Mouse (Mus musculus) Muller cell, postnatal 12 days (primary cell): ENCODE results near the gene Slc25a26.
A peak's percentile ranks its signal among the peaks of the same experiment; 100 is the strongest.

Experiments used
- DNase-seq: peaks from one replicate; pipeline ENCODE4 v3.0.0-alpha.2; 2015; ENCODE audit errors: inconsistent ontology term

Slc25a26 gene

DNA sequence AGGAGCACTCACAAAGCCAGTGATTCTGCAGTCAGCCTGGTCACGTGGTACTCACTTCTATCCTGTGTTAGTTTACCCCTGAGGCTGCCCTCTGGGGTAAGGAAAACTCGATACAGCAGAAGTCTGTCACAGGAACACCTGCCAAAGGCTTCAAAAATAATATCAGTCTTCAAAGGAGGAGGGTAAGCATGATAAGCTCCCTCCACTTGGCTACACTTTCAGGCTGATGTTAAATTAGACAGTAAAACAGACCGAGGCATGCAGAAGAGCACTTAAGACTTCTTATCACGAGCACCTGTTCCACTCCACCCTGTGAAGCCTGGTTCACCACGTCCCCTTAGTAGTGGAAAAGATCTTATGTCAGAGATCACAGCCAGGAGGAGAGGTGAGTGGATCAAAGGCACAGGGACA is 136.9 kb downstream of the Slc25a26 start:
- no peak for DNase-seq

DNA sequence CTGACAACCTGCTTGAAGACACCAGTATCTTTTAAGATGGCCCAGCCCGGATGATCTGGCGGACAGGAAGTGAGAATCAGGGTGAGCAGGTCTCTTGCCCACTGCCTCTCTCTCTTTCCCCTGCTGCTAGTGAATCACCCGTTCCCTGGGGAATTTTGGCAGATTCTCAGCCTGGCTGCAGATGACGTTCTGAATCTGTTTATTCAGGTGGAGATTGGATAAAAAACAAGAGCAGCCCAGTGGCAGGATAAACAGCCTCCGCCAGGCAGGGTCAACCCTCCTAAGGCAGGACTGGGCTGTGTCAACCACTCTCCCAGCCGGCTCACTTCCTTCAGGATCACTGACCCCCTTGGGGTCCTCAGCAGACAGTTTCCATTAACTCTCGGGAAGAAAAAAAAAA is 140.2 kb downstream of the Slc25a26 start:
- DNase-seq, result peak; percentile 94

DNA sequence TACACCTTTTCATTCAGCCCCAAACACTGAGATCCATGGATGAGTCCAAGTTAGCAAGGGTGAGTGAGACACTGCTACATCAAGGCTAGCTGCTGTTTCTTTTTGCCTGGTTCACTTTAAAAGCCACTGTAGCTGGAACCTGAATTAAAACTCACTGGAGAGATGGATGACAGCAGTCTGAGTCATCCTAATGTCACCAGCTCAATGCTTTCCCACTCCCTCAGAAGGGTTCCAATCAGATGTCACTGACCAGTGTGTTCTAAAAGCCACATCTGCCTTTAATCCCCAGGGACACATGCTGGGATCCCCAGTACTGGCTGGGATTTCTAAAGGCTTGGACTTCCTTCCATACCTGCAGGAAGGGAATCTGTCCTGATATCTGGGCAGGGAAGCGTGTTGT is 141.9 kb downstream of the Slc25a26 start:
- DNase-seq, result no peak

DNA sequence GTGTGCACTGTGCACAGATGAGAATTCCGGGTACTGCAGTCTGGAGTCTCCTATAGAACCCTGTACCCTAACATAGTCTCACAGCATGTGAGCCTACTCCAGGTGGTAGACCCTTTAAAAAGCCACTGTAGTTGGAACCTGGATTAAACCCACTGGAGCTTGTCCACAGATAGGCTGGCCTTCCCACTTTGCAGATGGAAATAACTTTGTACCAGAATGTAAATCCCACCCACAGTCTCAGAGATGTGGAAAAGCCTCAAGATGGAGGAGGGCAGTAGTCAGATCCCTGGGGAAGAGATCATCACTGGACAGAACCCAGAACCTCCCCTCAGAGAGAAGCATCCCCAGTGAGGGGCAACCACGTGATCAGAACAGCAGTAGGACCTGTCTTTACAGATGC is 143.9 kb downstream of the Slc25a26 start:
- DNase-seq, result no peak

DNA sequence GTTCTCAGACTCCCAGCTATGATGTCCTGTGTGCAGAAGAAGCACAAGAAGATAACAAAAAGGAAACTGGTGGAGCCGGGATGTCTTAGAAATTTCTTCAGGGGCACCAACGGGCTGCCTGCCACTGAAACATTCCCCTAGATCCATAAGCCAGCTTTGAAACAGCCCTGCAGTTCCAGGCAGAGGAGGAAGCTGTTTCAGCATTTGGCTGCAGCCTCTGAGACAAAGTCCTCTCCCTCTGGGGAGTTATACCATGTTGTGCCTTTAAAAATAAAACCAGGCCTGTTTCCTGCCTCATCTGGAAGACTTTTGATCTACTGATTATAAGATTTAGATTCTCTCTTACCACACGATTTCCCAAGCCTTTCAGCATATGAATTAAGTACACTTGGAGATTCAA is 144.5 kb downstream of the Slc25a26 start:
- no peak for DNase-seq

DNA sequence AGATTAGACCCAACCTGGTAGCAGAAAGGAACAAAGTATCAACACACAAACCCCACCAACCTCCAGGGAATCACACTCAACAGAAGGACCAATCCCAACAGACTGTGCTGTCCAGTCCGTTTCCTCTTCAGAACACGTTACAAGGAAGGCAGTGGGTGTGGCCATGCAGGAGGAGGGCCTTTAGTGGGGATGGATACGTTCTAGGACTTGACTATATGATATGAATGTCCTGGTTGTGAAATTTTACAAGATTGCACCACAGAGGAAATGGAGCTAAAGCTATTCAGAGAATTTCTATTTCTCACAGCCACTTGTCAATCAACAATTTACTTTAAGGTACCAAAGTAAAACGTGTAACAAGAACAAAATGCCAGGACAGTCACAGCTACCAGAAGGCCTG is 145.6 kb downstream of the Slc25a26 start:
- DNase-seq, result no peak

DNA sequence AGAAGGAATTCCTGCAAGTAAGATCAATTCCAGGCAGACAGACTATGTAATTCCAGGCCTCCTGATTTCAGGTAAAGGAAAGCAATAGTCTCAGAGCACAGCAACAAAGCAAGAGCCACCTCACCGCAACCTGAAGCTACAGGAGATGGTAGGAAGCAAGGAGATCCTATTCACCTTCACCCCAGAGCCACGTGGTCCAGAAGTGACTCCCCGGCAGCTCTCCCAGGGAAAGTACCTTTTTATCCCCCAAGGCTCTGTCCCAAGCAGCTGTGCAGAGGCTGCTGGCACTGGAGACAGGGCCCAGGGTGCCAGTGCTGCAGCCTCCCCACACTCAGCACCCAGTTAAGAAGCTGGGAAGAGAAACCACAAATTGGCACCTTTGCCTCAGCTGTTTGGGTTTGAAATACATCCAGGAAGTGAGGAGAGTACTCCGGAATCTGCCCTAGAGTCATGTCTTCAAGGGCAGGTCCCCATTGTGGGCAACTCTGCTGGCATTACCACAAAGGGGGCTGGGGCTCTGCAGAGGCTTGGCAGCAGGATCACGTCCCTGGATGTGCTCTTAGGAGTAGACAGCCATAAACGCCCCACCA is 146.2 kb downstream of the Slc25a26 start:
- DNase-seq, result peak; percentile 69

DNA sequence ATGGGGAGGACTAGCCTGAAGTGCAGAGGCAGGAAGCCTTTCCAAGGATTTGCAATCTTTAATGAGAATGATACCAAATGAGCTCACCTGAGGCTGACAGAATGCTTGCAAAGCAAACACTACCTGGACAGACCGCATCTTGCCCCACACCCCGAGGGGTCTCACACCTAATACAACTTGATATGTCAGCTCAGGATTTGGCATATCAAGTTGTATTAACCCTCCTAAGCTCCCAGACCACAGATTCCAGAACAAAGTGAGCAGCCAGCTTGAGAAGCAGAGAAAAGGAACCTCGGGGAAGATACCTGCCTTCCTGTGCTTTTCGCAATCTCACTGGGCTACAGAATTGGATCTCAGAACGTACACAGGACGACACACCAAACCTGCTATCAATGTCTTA is 146.8 kb downstream of the Slc25a26 start:
- no peak for DNase-seq

DNA sequence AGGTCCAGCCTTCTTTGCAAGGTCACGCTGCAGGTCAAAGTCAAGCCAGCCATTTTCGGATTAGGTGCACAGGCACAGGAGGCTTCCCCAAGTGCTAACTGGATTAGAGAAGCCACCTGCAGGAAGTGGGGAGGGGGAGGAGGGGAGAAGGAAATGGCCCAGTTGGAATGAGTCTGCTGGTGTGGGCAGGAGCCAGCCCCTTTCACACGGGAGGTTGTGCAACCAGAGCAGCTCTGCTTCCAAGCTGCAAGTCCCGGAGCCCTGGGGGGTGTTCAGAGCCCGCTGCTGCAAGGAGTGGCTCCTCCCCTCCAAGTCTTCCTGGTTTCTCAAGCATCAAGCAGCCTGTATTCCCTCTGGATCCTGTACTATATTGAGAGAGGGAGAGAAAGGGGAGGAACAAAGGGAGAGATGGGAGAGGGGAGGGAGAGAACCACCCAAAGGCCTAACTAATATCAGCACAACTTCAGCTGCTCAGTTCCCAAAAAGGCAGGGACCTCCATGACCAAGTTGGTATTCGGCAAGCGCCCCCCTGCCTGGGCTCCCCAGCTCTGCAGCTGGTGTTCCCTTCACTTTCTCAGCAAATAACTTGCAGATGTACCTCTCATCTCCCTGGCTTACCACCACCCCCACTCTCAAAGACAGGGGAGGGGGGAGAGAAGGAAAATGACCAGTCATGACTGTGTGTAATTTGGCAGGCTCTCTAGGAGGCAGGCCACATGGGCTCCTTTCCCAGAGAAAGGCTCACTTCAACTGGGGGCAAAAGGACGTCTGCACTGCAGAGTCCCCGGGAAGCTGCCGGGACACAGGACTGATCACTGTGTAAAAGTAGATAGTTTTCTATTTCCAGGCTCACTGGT is 147.7 kb downstream of the Slc25a26 start:
- peak; percentile 84 for DNase-seq

DNA sequence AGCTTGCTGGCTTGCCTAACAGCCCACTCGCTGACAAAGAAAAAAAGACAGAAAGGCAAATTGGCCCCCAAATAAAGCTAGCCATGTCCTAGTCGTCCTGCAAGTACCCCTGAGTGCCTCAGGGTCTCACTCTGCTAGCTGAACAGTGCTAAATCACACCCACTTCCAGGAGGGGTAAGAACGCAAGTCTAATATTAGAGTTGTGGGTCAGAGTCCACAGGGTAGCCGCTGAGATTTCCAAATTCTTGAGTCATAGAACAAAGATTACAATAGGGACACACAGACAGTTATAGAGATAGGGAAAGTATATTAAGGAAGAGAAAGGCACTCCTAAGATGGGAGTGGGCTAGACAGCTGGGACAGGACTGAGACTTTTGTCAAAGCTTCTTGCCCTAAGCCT is 148.4 kb downstream of the Slc25a26 start:
- DNase-seq, result peak; percentile 27

DNA sequence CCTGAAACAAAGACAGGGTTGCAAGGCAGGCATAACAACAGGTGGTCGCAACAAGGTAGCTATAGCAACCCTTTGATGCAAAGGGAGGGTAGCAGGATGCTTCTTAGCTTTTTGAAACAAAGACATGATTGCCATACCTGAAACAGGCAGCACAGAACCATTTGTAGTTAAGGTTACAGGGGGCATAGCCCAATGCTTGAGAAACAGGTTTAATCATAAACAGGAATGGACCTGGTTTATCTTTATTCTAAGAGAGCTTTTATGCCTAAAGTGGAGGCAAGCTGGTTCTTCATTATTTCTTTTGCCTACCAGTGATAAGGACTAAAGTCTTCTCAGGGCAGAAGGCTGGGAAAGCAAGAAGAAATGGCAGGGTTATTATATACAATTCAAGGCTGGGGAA is 149.5 kb downstream of the Slc25a26 start:
- DNase-seq, result no peak

DNA sequence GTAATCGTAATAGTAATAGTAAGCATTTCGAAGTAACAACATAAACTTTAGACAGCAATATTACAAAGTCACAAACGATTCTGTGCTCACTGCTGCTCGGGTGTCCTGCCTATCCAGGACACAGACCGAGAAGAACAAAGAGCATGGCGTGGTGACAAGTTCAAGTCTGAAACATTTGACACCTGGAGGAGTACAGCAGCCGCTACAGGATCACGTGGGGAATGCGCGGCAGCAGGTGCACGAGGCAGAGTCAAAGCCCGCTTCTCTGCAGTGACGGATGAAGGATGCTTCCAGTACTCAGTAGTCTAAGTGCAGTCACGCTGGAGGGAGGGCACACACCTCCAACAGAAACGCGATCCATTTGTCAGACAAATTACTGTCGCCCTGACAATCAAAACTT is 151.4 kb downstream of the Slc25a26 start:
- no peak for DNase-seq

DNA sequence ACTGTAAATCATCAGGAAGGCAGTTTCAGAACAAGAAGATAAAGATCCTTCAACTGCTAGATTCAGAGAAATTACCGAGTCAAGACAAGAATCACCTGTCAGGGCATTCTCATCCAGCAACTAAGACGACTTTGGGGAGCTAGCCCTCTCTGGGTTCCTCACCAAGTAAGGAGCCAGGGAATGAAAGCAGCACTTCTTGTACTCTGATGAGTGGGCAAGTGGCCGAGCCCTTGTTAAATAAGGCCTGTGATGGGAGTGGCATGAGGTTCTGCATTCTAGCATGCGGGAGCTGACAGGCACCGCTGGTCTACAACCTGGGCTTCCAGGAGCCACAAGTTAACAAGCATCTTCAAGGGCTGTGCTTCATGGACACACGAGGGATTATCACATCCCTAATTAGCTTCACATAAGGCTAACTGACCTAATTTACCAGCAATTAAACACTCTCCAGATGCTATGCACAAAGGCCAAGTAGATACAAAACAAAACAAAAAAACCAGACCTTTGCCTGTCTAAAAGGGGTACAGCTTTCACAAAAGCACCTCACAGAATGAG is 152.6 kb downstream of the Slc25a26 start:
- no peak for DNase-seq

DNA sequence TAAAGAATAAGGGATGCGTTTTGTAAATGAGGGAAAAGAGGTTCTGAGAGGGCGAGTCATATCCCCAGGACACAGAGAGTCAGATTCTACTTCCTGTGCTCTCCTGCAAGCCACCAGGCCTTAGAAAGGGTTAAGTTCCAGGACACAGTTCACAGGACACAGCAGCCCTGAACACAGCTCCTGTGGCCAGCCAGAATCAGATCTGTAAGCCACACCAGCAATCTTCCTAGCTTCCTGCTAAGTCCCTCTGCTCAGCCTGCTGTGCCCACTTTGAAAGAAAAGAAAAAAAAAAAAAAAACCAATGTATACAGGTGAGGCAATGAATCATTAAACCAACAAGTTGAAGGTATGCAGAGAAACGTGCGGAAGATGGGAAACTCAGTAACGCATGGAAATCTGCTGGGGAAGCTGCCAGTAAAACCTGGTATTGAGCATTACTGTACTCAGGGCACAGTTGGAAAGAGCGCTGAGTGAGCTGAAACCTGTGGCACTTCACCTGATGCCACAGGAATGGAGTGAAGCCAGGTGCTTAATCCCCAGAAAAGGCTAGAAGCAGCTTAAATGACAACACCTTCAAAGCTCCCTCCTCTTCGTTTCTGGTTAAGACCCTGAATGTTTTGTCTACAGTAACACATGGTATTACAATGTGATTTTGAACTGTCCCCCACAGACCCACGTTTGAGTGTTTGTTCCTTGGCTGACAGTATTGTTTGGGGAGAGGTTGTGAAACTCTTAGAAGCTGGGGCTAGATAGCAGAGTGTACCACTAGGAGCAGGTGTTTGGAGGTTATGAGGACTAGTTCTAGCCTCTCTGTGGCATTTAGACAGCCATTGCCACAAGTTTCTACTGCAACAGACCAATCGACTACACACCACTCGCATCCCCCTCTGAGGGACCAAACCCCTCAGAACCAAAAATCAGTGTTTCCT is 153.5 kb downstream of the Slc25a26 start:
- no peak for DNase-seq
